Mouse (Mus musculus): ENCODE data around the gene Csnk1d. TPM values are rescaled to one million over a fixed set of nuclear protein-coding genes. Genes with fewer than 3 reads are reported as not detected.

Csnk1d gene
- total RNA-seq, 2 experiments from 2014 or later, result 126 to 132 TPM

- Histone ChIP-seq H3K4me3 (peak within 1 kb of the TSS; percentile 64), H3K27ac (peak within 1 kb of the TSS; percentile 91)
- peak; percentile 90 to 96 for DNase-seq (ENCODE audit: extremely low spot score in 1 of 2, low spot score in 2 of 2)
- no peak for TF ChIP-seq CTCF (IDR thresholded peaks at IDR 0.05)
- intact Hi-C loops (cut with DNase I), result no loop called here
Measured at GRCm38 (mm10) chr11:120932564-120933398, 58.3 kb downstream of the Csnk1d start, which contains the start of gene Ccdc57. Gene Ccdc57, minus strand, starts transcription at chr11:120932872.

GRCm38 (mm10) chr11:120931479-120931878 lies 59.7 kb downstream of the Csnk1d start:
- DNase-seq (ENCODE audit: extremely low spot score in 1 of 2, low spot score in 2 of 2), result no peak
- TF ChIP-seq CTCF (IDR thresholded peaks at IDR 0.05), result no peak
- intact Hi-C loops (cut with DNase I), result no loop called here
- Histone ChIP-seq H3K4me3 (no peak overlapping the region), H3K27ac (no peak overlapping the region)

- no peak for TF ChIP-seq CTCF (IDR thresholded peaks at IDR 0.05)
- DNase-seq (ENCODE audit: extremely low spot score in 1 of 2, low spot score in 2 of 2), result no peak
- intact Hi-C loops (cut with DNase I), result no loop called here
- no peak overlapping the region for H3K4me3 ChIP-seq
- no peak overlapping the region for H3K27ac ChIP-seq
Measured at GRCm38 (mm10) chr11:120928468-120928867, 62.7 kb downstream of the Csnk1d start.

- TF ChIP-seq CTCF (IDR thresholded peaks at IDR 0.05), result no peak
- intact Hi-C loops (cut with DNase I), result no loop called here
- Histone ChIP-seq H3K4me3 (no peak overlapping the region), H3K27ac (no peak overlapping the region)
- no peak for DNase-seq (ENCODE audit: extremely low spot score in 1 of 2, low spot score in 2 of 2)
Measured at GRCm38 (mm10) chr11:120922528-120922927, 68.6 kb downstream of the Csnk1d start.

- intact Hi-C loops (cut with DNase I), result no loop called here
- no peak for DNase-seq (ENCODE audit: extremely low spot score in 1 of 2, low spot score in 2 of 2)
- no peak for TF ChIP-seq CTCF (IDR thresholded peaks at IDR 0.05)
- H3K27ac ChIP-seq, result no peak overlapping the region
- H3K4me3 ChIP-seq, result no peak overlapping the region
Measured at GRCm38 (mm10) chr11:120917756-120918155, 73.4 kb downstream of the Csnk1d start.

- Histone ChIP-seq H3K4me3 (no peak overlapping the region), H3K27ac (no peak overlapping the region)
- DNase-seq (ENCODE audit: extremely low spot score in 1 of 2, low spot score in 2 of 2), result no peak
- intact Hi-C loops (cut with DNase I), result no loop called here
- TF ChIP-seq CTCF (IDR thresholded peaks at IDR 0.05), result no peak
Measured at GRCm38 (mm10) chr11:120916477-120916876, 74.7 kb downstream of the Csnk1d start.

- TF ChIP-seq CTCF (IDR thresholded peaks at IDR 0.05), result no peak
- intact Hi-C loops (cut with DNase I), result no loop called here
- no peak overlapping the region for H3K27ac ChIP-seq
- no peak overlapping the region for H3K4me3 ChIP-seq
- no peak for DNase-seq (ENCODE audit: extremely low spot score in 1 of 2, low spot score in 2 of 2)
Measured at GRCm38 (mm10) chr11:120913796-120914195, 77.3 kb downstream of the Csnk1d start.

Other genes with a start within 250 kb of the Csnk1d start
- 10 to 100 TPM; 27.5 to 57.3 TPM for gene Hmga1b, start 228.5 kb downstream of the Csnk1d start, total RNA-seq (2021)
- gene Rfng, start 207.1 kb downstream of the Csnk1d start, total RNA-seq (2021), result 10 to 100 TPM; 60.7 to 63.2 TPM
- gene Gps1, start 207.1 kb downstream of the Csnk1d start, total RNA-seq (2021), result 100 to 1,000 TPM; 139 to 145 TPM
- 10 to 100 TPM; 45.8 to 47.6 TPM for gene Dus1l, start 194.9 kb downstream of the Csnk1d start, total RNA-seq (2021)
- gene Fasn, start 166.8 kb downstream of the Csnk1d start, total RNA-seq (2021), result 100 to 1,000 TPM; 177 to 197 TPM
- gene Ccdc57, start 58.5 kb downstream of the Csnk1d start, total RNA-seq (2021), result 1 to 10 TPM; 8.5 to 9.5 TPM
- gene Slc16a3, start 42.9 kb downstream of the Csnk1d start, total RNA-seq (2021), result 1 to 10 TPM; 3.3 to 4.5 TPM
- gene Cd7, start 48.1 kb upstream of the Csnk1d start, total RNA-seq (2021), result 1 to 10 TPM; 2.2 to 3.0 TPM
- not detected for gene Sectm1b, start 72.2 kb upstream of the Csnk1d start, total RNA-seq (2021)
- not detected for gene Sectm1a, start 89.9 kb upstream of the Csnk1d start, total RNA-seq (2021)
- not detected for gene Tex19.2, start 127.3 kb upstream of the Csnk1d start, total RNA-seq (2021)
- not detected for gene Tex19.1, start 154.8 kb upstream of the Csnk1d start, total RNA-seq (2021)
- gene Uts2r, start 168.9 kb upstream of the Csnk1d start, total RNA-seq (2021), result under 1 TPM in 1 of 2 experiments, not detected in 1; 0.21 TPM
- 10 to 100 TPM; 21.2 to 26.8 TPM for gene Hexdc, start 213.1 kb upstream of the Csnk1d start, total RNA-seq (2021)
- 1 to 10 TPM; 7.2 TPM for gene Ogfod3, start 213.4 kb upstream of the Csnk1d start, total RNA-seq (2021)
- 10 to 100 TPM; 22.0 to 23.3 TPM for gene Cybc1, start 238.0 kb upstream of the Csnk1d start, total RNA-seq (2021)
- gene Narf, start 245.9 kb upstream of the Csnk1d start, total RNA-seq (2021), result 10 to 100 TPM; 39.2 to 48.9 TPM

All from left cerebral cortex, adult 2 months (tissue).